Mouse (Mus musculus): Measurements from ENCODE around the gene Zfp746.

The Zfp746 gene

GRCm38 (mm10) chr6:48032661-48033060, 53.7 kb downstream of the Zfp746 start:
- no peak for DNase-seq

GRCm38 (mm10) chr6:48025905-48026660, 60.3 kb downstream of the Zfp746 start:
- no peak for DNase-seq

GRCm38 (mm10) chr6:48024994-48025345, 61.4 kb downstream of the Zfp746 start:
- DNase-seq = no peak

GRCm38 (mm10) chr6:48024330-48024993, 61.9 kb downstream of the Zfp746 start:
- DNase-seq = peak; percentile 48 to 65

DNA sequence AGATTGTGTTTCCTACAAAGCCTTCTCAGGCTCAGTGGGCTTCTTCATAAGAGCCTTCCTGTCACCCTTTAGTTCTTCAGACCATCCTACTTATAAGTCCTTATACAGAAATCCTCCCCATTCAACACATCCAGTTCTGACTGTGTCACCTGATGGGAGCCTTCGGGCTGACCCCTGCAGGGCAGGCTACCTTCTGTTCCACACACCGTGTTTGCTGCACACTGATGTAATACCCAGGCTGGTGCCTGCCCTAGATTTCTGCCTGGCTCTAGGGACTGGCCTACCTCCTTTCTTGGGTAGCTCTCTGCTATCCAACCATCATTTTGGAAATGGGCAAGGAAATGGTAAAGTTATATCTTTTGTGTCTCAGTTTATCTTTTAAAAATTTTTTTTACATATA, 63.7 kb downstream of the Zfp746 start:
- peak; percentile 70 to 79 for DNase-seq

DNA sequence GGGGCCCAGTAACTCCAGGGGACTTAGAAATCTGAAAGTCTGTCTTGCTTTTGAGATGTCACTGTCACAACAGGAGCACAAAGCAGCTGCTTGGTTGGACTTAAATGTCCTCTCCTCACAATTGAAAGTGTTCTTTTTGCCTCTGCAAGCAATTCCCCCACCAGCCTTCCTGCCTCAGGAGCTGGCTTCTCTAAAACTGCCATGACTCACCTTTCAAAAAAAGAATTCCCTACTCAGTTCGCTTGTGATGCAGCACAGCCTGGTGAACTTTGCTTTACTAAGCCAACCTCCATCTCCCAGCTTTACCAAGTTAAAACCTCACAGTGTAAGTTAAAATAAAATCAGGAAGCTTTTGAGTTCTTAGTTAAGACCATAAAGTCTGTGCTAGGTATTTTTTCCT, 64.7 kb downstream of the Zfp746 start:
- DNase-seq = no peak

GRCm38 (mm10) chr6:48020006-48020405, 66.4 kb downstream of the Zfp746 start:
- peak; percentile 31 to 40 for DNase-seq

DNA sequence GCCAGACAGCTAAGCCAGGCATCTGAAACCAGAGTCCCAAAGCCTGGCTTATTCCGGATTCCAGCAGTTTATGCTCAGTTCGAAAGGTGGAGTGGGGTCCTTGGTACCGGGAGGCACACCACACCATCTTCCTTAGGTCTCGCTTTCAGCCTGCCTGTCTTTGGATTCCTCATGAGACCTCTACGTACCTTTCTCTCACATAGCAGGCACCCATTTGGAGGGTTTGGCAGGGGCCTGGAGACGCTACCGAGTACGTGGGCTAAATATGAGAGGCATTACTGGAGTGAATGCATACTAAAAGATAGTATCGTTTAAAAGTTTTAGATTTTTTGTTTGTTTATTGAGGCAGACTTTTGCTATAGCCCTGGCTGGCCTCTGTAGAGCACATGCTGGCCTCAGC, 69.6 kb downstream of the Zfp746 start:
- no peak for DNase-seq

DNA sequence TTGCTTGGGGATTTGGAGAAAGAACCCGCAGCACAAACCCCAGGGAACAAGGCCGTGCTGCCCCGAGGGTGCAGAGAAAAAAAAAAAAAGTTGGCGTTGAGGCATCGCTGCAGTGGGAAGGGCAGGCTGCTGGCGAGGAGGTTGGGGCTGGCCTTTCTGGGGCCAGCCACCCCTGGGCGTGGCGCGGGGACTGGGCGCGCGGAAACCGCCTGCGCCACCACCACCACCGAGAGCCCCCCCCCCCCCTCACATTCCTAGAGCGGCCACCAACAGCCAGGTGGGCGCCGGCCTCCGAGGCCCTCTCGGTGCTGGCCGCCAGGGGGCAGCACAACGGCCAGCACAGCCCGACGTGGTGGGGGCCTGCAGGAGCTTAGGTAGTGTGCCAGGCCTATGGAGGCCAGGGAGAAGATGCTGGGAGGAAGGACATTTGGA, 70.3 kb downstream of the Zfp746 start:
- DNase-seq = peak; percentile 79 to 86

All from cerebellum, adult 18-20 months (tissue).